Mouse (Mus musculus) liver, embryonic 12.5 days (tissue): ENCODE results near the gene Ap4m1. TPM values are rescaled to one million over a fixed set of nuclear protein-coding genes. Genes with fewer than 3 reads are reported as not detected.

ENCODE experiments used
- ATAC-seq: fragments of 200-750 bp; cut with Nextera tagmentation; 2 replicates; pipeline ENCODE4 v1.8.0; 2017; ENCODE audit warnings: moderate number of reproducible peaks, mild to moderate bottlenecking, moderate library complexity
- H3K27ac ChIP-seq: fragments of 300-500 bp; sonication (generic); 2 replicates; pipeline ENCODE4 v1.5.1; 2016; ENCODE audit warnings: mild to moderate bottlenecking
- H3K27me3 ChIP-seq: fragments of 300-500 bp; sonication (generic); replicated peaks from 2 replicates; pipeline ENCODE4 v1.6.1; 2016; ENCODE audit warnings: mild to moderate bottlenecking, moderate library complexity
- H3K36me3 ChIP-seq: fragments of 300-500 bp; sonication (generic); 2 replicates; pipeline ENCODE4 v1.6.1; 2016; ENCODE audit warnings: mild to moderate bottlenecking, moderate library complexity
- H3K4me1 ChIP-seq: fragments of 300-500 bp; sonication (generic); 2 replicates; pipeline ENCODE4 v1.6.1; 2016
- H3K4me2 ChIP-seq: fragments of 300-500 bp; sonication (generic); 2 replicates; pipeline ENCODE4 v1.6.1; 2016; ENCODE audit warnings: mild to moderate bottlenecking, moderate library complexity
- H3K4me3 ChIP-seq: fragments of 300-500 bp; sonication (generic); 2 replicates; pipeline ENCODE4 v1.5.1; 2016; ENCODE audit warnings: mild to moderate bottlenecking, moderate library complexity
- H3K9ac ChIP-seq: fragments of 300-500 bp; sonication (generic); 2 replicates; pipeline ENCODE4 v1.6.1; 2016; ENCODE audit warnings: mild to moderate bottlenecking, moderate library complexity
- H3K9me3 ChIP-seq: fragments of 300-500 bp; sonication (generic); replicated peaks from 2 replicates; pipeline ENCODE4 v1.6.1; 2016; ENCODE audit warnings: mild to moderate bottlenecking, moderate library complexity
- WGBS: fragments of 180-500 bp; shearing (Covaris S2); methylation state at CpG from one replicate; pipeline ENCODE4 v1.1.7; 2016; ENCODE audit not compliant: insufficient replicate concordance; 5-methylcytosine and 5-hydroxymethylcytosine counted together
- polyA plus RNA-seq: library from polyadenylated mRNA; unstranded; fragments of >200 nt; fragmentation: Nextera tagmentation; extraction: Ambion mirVana; gene quantifications from 2 replicates; pipeline ENCODE4 v1.2.1, GENCODE M21; 2016

The Ap4m1 gene
- 7.9 and 8.3 TPM in 2 replicates for polyA plus RNA-seq

DNA sequence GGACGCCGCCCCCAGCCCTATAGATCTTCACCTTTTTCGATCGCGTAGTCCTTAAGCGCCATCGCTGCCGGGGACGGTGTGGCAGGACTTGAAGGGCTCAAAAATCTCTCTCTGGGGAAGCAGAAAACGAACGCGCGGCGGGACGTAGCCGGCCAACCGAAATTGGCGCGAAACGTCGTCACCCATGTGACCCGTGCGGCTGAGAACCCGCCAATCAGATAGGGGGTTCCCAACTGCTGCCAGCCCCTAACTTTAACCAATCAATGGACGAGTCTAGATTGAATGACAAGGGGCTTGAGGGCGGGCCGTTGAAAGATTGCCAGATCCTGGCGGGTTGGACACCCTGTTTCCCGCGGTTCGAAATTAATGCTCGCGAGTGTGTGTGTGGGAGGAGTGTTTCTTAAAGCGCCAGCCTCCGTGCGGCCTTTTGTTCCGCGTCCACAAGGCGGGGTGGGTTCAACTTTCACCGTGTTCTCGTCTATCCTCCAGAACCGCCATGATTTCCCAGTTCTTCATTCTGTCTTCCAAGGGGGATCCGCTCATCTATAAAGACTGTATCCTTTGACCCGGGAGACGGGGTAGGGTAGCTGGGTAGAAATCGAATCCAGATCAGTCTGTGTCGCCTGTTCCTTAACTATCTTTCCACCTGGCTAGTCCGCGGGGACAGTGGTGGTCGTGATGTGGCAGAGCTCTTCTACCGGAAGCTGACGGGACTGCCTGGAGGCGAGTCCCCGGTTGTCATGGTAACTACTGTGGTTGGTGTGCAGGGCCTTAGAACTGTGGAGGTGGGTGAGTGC, at the start of gene Ap4m1, which contains the start of gene Mcm7:
Gene Ap4m1 (plus strand): TSS at position 308 of the 797 bp plus-strand sequence.
Gene Mcm7 (minus strand): TSS at position 728 of the 797 bp plus-strand sequence.
- Histone ChIP-seq H3K9ac (peak within 1 kb of the TSS; percentile 94), H3K36me3 (peaks cover 68% of the 10 kb centered on the region), H3K4me3 (peak within 1 kb of the TSS; percentile 85), H3K27ac (peak within 1 kb of the TSS; percentile 99), H3K27me3 (no peaks in the 10 kb centered on the region), H3K9me3 (no peaks in the 10 kb centered on the region), H3K4me1 (peaks cover 49% of the 10 kb centered on the region), H3K4me2 (peak within 1 kb of the TSS; percentile 92)
- WGBS, result under 1% methylated on average over 54 of the region's 54 CpGs
- ATAC-seq, result peak; percentile 88

- no peak overlapping the region for H3K9ac ChIP-seq
- no peaks in the 10 kb centered on the region for H3K27me3 ChIP-seq
- peaks cover 13% of the 10 kb centered on the region for H3K4me1 ChIP-seq
- peaks cover 77% of the 10 kb centered on the region for H3K36me3 ChIP-seq
- H3K4me3 ChIP-seq, result no peak overlapping the region
- 89% methylated on average over 5 of the region's 5 CpGs for WGBS
- ATAC-seq, result no peak
- no peak overlapping the region for H3K4me2 ChIP-seq
- H3K27ac ChIP-seq, result no peak overlapping the region
- H3K9me3 ChIP-seq, result no peaks in the 10 kb centered on the region
Measured at GRCm38 (mm10) chr5:138132425-138133064, 39.3 kb upstream of the Ap4m1 start.

GRCm38 (mm10) chr5:138137257-138137656, 34.5 kb upstream of the Ap4m1 start:
- peak; percentile 87 for ATAC-seq
- H3K27ac ChIP-seq, result no peak overlapping the region; the same call in 1 of the 2 replicates
- no peak overlapping the region for H3K4me3 ChIP-seq
- 28% methylated on average over 4 of the region's 4 CpGs for WGBS
- peaks cover 33% of the 10 kb centered on the region for H3K36me3 ChIP-seq
- H3K4me2 ChIP-seq, result peak overlapping the region; percentile 23
- H3K9me3 ChIP-seq, result no peaks in the 10 kb centered on the region
- peaks cover 22% of the 10 kb centered on the region for H3K4me1 ChIP-seq
- H3K9ac ChIP-seq, result no peak overlapping the region
- no peaks in the 10 kb centered on the region for H3K27me3 ChIP-seq

- Histone ChIP-seq H3K4me1 (peaks cover 22% of the 10 kb centered on the region), H3K4me3 (no peak overlapping the region), H3K36me3 (peaks cover 28% of the 10 kb centered on the region), H3K9ac (no peak overlapping the region), H3K27ac (no peak overlapping the region), H3K4me2 (no peak overlapping the region), H3K9me3 (no peaks in the 10 kb centered on the region), H3K27me3 (no peaks in the 10 kb centered on the region)
- 47% methylated on average over 8 of the region's 8 CpGs for WGBS
- peak; percentile 63; the same call in 1 of the 2 replicates for ATAC-seq
Measured at GRCm38 (mm10) chr5:138137935-138138549, 33.8 kb upstream of the Ap4m1 start.

DNA sequence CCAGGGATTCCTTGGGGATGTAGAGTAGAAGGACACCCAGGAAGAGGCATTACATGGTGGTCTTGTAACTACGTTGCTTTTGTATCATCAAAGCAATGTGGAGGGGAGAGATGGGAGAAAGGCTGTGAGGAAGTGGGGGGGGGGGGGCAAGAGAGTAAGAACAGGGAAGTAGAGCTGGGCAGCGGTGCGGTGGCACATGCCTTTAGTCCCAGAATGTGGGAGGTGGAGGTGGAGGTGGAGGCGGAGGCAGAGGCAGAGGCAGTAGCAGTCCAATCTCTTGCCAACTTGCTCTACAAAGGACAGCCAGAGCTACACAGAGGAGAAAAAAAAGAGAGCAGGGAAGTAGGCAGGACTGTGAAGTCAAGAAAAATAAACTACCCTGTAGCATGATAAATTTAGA, 33.2 kb upstream of the Ap4m1 start:
- peaks cover 22% of the 10 kb centered on the region for H3K4me1 ChIP-seq
- peaks cover 27% of the 10 kb centered on the region for H3K36me3 ChIP-seq
- ATAC-seq, result no peak
- no peak overlapping the region for H3K9ac ChIP-seq
- H3K27me3 ChIP-seq, result no peaks in the 10 kb centered on the region
- no peak overlapping the region for H3K4me3 ChIP-seq
- H3K4me2 ChIP-seq, result no peak overlapping the region
- no peak overlapping the region for H3K27ac ChIP-seq
- no peaks in the 10 kb centered on the region for H3K9me3 ChIP-seq
- 30% methylated on average over 2 of the region's 4 CpGs for WGBS

DNA sequence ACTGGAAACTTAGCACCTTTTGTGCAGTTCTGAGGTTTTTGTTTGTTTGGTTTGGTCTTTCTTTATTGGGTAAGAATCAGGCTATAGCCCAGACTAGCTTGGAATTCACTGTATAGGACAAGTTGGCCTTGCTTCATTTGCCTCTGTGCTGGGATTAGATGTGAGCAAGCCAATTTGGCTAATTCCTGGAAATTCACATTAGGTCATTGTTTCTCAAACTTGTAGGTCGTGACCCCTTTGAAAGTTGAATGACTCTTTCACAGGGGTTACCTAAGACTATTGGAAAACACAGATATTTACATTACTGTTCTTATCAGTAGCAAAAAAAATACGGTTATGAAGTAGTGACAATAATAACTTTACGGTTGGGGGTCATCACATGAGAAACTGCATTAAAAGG, 17.4 kb upstream of the Ap4m1 start:
- Histone ChIP-seq H3K4me2 (peak overlapping the region; percentile 79), H3K9me3 (no peaks in the 10 kb centered on the region), H3K9ac (peak overlapping the region; percentile 84; the same call in 1 of the 2 replicates), H3K27me3 (no peaks in the 10 kb centered on the region), H3K4me3 (peak overlapping the region; percentile 84), H3K36me3 (peaks cover 29% of the 10 kb centered on the region), H3K27ac (no peak overlapping the region), H3K4me1 (peaks cover 15% of the 10 kb centered on the region)
- no peak for ATAC-seq
- WGBS, result 58% methylated on average over 3 of the region's 3 CpGs

GRCm38 (mm10) chr5:138155443-138155976, 16.3 kb upstream of the Ap4m1 start, which contains the start of gene Zfp113:
Gene Zfp113 (minus strand): TSS chr5:138155744.
- Histone ChIP-seq H3K4me2 (peak within 1 kb of the TSS; percentile 79), H3K9ac (peak within 1 kb of the TSS; percentile 84), H3K9me3 (no peaks in the 10 kb centered on the region), H3K36me3 (peaks cover 24% of the 10 kb centered on the region), H3K4me1 (peaks cover 19% of the 10 kb centered on the region), H3K27me3 (no peaks in the 10 kb centered on the region), H3K27ac (peak within 1 kb of the TSS; percentile 82), H3K4me3 (peak within 1 kb of the TSS; percentile 84)
- under 1% methylated on average over 31 of the region's 31 CpGs for WGBS
- ATAC-seq, result peak; percentile 97

DNA sequence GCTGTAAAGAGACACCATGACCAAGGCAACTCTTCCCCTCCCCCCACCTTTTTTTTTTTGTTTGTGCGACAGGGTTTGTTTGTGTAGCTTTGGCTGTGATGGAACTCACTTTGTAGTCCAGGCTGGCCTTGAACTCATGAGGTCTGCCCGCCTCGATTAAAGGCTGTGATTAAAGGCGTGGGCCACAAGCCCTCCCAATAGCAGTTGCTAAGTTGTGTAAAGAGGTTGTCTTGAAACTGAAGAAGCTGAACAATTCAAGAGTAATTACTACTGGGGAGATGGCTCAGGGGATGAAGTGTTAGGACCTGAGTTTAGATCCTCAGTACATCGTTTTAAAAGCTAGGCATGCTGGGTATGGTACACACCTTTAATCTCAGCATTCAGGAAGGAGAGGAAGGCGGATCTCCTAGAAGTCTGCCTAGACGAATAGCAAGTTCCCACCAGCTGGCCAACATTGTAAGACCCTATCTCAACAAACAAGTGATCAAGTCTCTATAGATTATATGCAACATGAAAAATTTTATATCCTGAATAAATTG, 11.5 kb upstream of the Ap4m1 start:
- Histone ChIP-seq H3K9me3 (no peaks in the 10 kb centered on the region), H3K36me3 (peaks cover 33% of the 10 kb centered on the region), H3K4me3 (peak overlapping the region; percentile 75), H3K4me2 (peak overlapping the region; percentile 81), H3K27me3 (no peaks in the 10 kb centered on the region), H3K4me1 (peaks cover 34% of the 10 kb centered on the region), H3K27ac (peak overlapping the region; percentile 50; the same call in 1 of the 2 replicates), H3K9ac (peak overlapping the region; percentile 80)
- WGBS, result 64% methylated on average over 7 of the region's 7 CpGs
- ATAC-seq, result no peak

DNA sequence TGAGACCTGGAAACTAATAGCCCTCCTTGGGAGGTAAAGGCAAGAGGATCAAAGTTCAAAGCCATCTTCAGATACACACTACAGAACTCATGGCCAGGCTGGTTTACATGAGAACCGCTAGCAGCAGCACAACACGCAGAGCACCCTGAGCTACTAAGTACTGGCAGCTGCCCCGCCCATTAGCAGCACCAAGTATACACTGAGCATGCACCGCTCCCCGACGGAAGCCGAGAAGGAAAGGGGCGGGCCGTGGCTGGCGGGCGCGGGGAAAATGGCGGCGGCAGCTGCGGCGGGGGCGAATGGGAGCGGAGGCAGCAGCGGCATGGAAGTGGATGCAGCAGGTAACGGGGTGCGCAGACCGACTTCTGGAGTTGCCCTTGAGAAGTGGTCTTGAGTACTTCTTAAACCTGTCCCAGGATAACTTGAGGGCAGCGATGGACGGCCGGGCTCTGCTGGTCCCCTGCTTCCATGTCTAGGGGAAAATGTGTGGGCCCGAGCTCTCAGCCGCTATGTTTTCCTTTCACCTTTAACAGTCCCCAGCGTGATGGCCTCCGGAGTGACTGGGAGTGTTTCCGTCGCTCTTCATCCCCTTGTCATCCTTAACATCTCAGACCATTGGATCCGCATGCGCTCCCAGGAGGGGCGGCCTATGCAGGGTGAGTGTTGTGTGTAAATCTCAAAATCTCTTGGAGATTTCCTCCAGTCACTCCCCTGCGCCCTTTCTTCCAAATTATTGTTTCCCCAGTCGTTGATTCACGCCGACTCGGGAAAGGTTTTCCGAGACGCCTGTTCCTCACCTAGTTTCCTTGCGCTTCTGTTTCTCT, 10.7 kb upstream of the Ap4m1 start, which contains the start of gene Cops6:
Gene Cops6 (plus strand): TSS at position 230 of the 824 bp plus-strand sequence.
- Histone ChIP-seq H3K9ac (peak within 1 kb of the TSS; percentile 80), H3K4me3 (peak within 1 kb of the TSS; percentile 75), H3K36me3 (peaks cover 40% of the 10 kb centered on the region), H3K4me2 (peak within 1 kb of the TSS; percentile 81), H3K4me1 (peaks cover 32% of the 10 kb centered on the region), H3K27me3 (no peaks in the 10 kb centered on the region), H3K9me3 (no peaks in the 10 kb centered on the region), H3K27ac (peak within 1 kb of the TSS; percentile 66)
- peak; percentile 94 for ATAC-seq
- WGBS, result under 1% methylated on average over 42 of the region's 42 CpGs

DNA sequence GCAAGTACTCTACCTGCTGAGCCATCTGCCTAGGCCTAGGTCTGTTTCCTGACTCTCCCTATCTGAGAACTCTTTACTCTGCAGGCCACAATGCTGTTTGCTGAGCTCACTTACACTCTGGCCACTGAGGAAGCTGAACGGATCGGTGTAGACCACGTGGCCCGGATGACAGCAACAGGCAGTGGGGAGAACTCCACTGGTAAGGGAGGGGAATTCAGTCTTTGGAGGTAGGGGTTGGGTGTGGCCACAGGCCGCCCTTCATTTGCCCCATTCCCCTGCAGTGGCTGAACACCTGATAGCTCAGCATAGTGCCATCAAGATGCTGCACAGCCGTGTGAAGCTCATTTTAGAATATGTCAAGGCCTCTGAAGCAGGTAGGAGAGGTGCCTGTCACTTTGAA, 8.8 kb upstream of the Ap4m1 start:
- Histone ChIP-seq H3K27me3 (no peaks in the 10 kb centered on the region), H3K4me2 (no peak overlapping the region), H3K36me3 (peaks cover 60% of the 10 kb centered on the region), H3K9me3 (no peaks in the 10 kb centered on the region), H3K4me1 (peaks cover 39% of the 10 kb centered on the region), H3K4me3 (no peak overlapping the region), H3K9ac (no peak overlapping the region), H3K27ac (peak overlapping the region; percentile 66; the same call in 1 of the 2 replicates)
- WGBS, result 69% methylated on average over 6 of the region's 6 CpGs
- no peak for ATAC-seq

GRCm38 (mm10) chr5:138163610-138164009, 8.2 kb upstream of the Ap4m1 start:
- peaks cover 45% of the 10 kb centered on the region for H3K4me1 ChIP-seq
- H3K27ac ChIP-seq, result no peak overlapping the region
- 77% methylated on average over 10 of the region's 10 CpGs for WGBS
- peaks cover 66% of the 10 kb centered on the region for H3K36me3 ChIP-seq
- no peaks in the 10 kb centered on the region for H3K27me3 ChIP-seq
- H3K4me3 ChIP-seq, result no peak overlapping the region
- no peak overlapping the region for H3K4me2 ChIP-seq
- H3K9me3 ChIP-seq, result no peaks in the 10 kb centered on the region
- no peak overlapping the region for H3K9ac ChIP-seq
- ATAC-seq, result no peak
